Mouse (Mus musculus) midbrain, embryonic 13.5 days (tissue): ENCODE data around the gene Stk10. TPM values are rescaled to one million over a fixed set of nuclear protein-coding genes. Genes with fewer than 3 reads are reported as not detected.
"Not testable (repeated sequence)": the region's sequence is repeated elsewhere in the genome, so short reads cannot be mapped to it uniquely, and the experiment has no call there.

ENCODE experiments used
- ATAC-seq: fragments of 200-750 bp; cut with Nextera tagmentation; 2 replicates; pipeline ENCODE4 v1.8.0; 2017; ENCODE audit warnings: mild to moderate bottlenecking, moderate TSS enrichment, moderate library complexity
- H3K27ac ChIP-seq: fragments of 300-500 bp; sonication (generic); 2 replicates; pipeline ENCODE4 v1.5.1; 2015; ENCODE audit warnings: inconsistent platforms, mild to moderate bottlenecking, moderate library complexity
- H3K27me3 ChIP-seq: fragments of 300-500 bp; sonication (generic); 2 replicates; pipeline ENCODE4 v1.6.1; 2015; ENCODE audit warnings: mild to moderate bottlenecking, inconsistent platforms
- H3K36me3 ChIP-seq: fragments of 300-500 bp; sonication (generic); 2 replicates; pipeline ENCODE4 v1.6.1; 2015; ENCODE audit warnings: mild to moderate bottlenecking, inconsistent platforms
- H3K4me1 ChIP-seq: fragments of 300-500 bp; sonication (generic); replicated peaks from 2 replicates; pipeline ENCODE4 v1.6.1; 2015; ENCODE audit warnings: inconsistent platforms
- H3K4me2 ChIP-seq: fragments of 300-500 bp; sonication (generic); replicated peaks from 2 replicates; pipeline ENCODE4 v1.6.1; 2015; ENCODE audit warnings: moderate library complexity, mild to moderate bottlenecking, inconsistent platforms
- H3K4me3 ChIP-seq: fragments of 300-500 bp; sonication (generic); replicated peaks from 2 replicates; pipeline ENCODE4 v1.5.1; 2015; ENCODE audit warnings: mild to moderate bottlenecking, inconsistent platforms
- H3K9ac ChIP-seq: fragments of 300-500 bp; sonication (generic); replicated peaks from 2 replicates; pipeline ENCODE4 v1.6.1; 2015; ENCODE audit warnings: mild to moderate bottlenecking, inconsistent platforms
- H3K9me3 ChIP-seq: fragments of 300-500 bp; sonication (generic); 2 replicates; pipeline ENCODE4 v1.6.1; 2016; ENCODE audit warnings: mild to moderate bottlenecking, inconsistent platforms
- WGBS: fragments of 180-500 bp; shearing (Covaris S2); methylation state at CpG from one replicate; pipeline ENCODE4 v1.1.7; 2015; 5-methylcytosine and 5-hydroxymethylcytosine counted together
- polyA plus RNA-seq: library from polyadenylated mRNA; unstranded; fragments of >200 nt; fragmentation: Nextera tagmentation; extraction: Ambion mirVana; gene quantifications from 2 replicates; pipeline ENCODE4 v1.2.1, GENCODE M21; 2015

The Stk10 gene
- polyA plus RNA-seq, 1 experiment from 2014 or later, result 2.3 TPM

DNA sequence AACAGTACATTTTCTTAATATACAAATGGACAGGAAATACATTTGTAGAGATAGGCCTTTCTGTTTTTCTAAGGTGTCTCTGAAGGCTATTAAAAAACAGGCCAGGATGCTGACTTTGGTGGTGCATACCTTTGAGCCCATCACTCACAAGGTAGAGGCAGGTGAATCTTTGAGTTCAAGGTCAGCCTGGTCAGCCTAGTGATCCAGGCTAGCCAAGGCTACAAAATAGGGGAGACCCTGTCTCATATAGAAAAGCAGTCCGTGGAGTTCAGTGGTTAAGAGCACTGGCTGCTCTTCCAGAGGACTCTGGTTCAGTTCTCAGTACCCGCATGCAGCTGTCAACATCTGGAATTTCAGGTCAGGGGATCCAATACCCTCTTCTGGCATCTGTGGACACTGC, 29.4 kb upstream of the Stk10 start:
- no peak overlapping the region for H3K4me2 ChIP-seq
- H3K27ac ChIP-seq, result no peak overlapping the region
- no peak overlapping the region for H3K9ac ChIP-seq
- no peaks in the 10 kb centered on the region for H3K27me3 ChIP-seq
- 96% methylated on average over 2 of the region's 2 CpGs for WGBS
- peaks cover 5% of the 10 kb centered on the region; the same call in 1 of the 2 replicates for H3K4me1 ChIP-seq
- H3K9me3 ChIP-seq, result no peaks in the 10 kb centered on the region
- H3K4me3 ChIP-seq, result no peak overlapping the region
- H3K36me3 ChIP-seq, result peaks cover 20% of the 10 kb centered on the region
- ATAC-seq, result no peak

DNA sequence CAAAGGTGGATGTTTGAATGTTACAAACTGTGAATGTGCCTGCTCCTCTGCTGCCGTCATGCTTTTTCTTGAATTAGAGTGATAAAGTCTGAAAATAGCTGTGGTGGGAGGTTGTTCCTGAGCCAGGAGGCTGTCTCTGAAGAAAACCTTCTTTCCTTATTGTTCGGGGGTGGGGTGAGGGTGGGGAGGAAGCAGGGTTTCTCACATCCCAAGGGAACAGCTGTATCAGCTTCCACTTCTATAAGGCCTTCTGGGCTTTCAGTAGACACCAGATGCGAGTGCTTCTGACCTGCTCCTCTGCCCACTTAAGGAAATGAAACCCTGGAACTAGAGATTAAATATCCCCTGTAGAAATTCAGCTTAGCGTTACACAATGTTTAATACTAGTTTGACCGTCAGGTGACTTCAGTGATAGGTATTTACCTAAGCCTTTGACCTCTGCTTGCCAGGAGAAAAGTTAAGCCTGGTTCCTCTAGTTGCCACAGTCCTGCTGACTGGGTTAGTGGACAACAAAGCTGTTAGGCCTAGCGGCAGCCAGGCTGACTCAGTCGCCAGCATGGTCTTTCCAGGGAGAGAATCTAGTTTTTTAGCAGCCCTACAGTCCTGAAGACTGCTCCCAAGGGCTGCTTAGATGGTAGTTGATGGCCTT, 27.9 kb upstream of the Stk10 start:
- H3K9ac ChIP-seq, result no peak overlapping the region
- peaks cover 15% of the 10 kb centered on the region for H3K36me3 ChIP-seq
- H3K4me3 ChIP-seq, result no peak overlapping the region
- H3K9me3 ChIP-seq, result no peaks in the 10 kb centered on the region
- no peak overlapping the region for H3K27ac ChIP-seq
- H3K4me1 ChIP-seq, result no peaks in the 10 kb centered on the region
- H3K27me3 ChIP-seq, result no peaks in the 10 kb centered on the region
- no peak overlapping the region for H3K4me2 ChIP-seq
- no peak for ATAC-seq
- 91% methylated on average over 7 of the region's 7 CpGs for WGBS

DNA sequence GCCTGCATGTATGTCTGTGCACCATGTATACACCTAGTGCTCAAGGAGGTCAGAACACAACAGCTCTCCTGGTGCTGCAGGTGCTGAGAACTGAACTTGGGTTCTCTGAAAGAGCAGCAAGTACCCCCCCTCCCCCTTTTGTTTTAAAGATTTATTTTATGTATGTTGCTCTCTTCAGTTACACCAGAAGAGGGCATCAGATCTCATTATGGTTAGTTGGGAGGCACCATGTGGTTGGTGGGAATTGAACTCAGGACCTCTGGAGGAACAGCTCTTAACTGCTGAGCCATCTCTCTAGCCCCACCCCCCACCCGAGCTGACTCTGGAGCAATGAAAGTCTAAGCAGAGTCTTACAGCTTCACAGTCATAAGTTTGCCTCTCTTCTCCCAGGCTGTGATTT, 22.2 kb upstream of the Stk10 start:
- whole genome bisulfite sequencing, result 55% methylated on average over 1 of the region's 1 CpGs
- ATAC-seq, result no peak
- H3K4me3 ChIP-seq, result no peak overlapping the region
- H3K36me3 ChIP-seq, result peaks cover 5% of the 10 kb centered on the region
- H3K27me3 ChIP-seq, result no peaks in the 10 kb centered on the region
- no peaks in the 10 kb centered on the region for H3K4me1 ChIP-seq
- no peak overlapping the region for H3K27ac ChIP-seq
- no peak overlapping the region for H3K4me2 ChIP-seq
- no peaks in the 10 kb centered on the region for H3K9me3 ChIP-seq
- H3K9ac ChIP-seq, result no peak overlapping the region

DNA sequence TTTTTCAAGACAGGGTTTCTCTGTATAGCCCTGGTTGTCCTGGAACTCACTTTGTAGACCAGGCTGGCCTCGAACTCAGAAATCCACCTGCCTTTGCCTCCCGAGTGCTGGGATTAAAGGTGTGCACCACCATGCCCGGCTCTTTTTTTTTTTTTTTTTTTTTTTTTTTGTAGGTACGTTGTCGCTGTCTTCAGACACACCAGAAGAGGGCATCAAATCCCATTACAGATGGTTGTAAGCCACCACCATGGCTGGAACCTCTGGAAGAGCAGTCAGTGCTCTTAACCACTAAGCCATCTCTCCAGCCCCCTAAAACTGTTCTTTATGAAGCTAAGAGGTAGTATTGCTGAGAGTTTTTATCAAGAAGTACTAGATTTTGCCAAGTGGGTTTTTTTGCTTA, 18.3 kb upstream of the Stk10 start:
- not testable (repeated sequence) for H3K9ac ChIP-seq, H3K4me1 ChIP-seq, H3K9me3 ChIP-seq, H3K4me3 ChIP-seq, H3K27me3 ChIP-seq, ATAC-seq, H3K4me2 ChIP-seq, H3K27ac ChIP-seq
- WGBS, result 98% methylated on average over 5 of the region's 5 CpGs
- H3K36me3 ChIP-seq, result peaks cover 32% of the 10 kb centered on the region

DNA sequence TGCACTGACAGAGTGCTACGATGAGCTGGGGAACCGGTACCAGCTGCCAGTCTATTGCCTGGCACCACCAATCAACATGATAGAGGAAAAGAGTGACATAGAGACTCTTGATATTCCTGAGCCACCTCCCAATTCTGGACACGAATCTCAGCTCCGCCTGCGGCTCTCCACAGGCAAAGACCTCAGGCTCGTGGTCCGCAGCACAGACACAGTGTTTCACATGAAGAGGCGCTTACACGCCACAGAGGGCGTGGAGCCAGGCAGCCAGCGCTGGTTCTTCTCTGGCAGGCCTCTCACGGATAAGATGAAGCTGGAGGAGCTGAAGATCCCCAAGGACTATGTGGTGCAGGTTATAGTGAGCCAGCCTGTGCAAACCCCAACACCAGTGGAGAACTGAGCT, 17.0 kb upstream of the Stk10 start:
- no peak overlapping the region for H3K27ac ChIP-seq
- peaks cover 36% of the 10 kb centered on the region for H3K36me3 ChIP-seq
- H3K4me1 ChIP-seq, result no peaks in the 10 kb centered on the region
- H3K9ac ChIP-seq, result no peak overlapping the region
- no peak for ATAC-seq
- H3K4me2 ChIP-seq, result no peak overlapping the region
- H3K4me3 ChIP-seq, result no peak overlapping the region
- 90% methylated on average over 12 of the region's 12 CpGs for WGBS
- no peaks in the 10 kb centered on the region for H3K27me3 ChIP-seq
- H3K9me3 ChIP-seq, result no peaks in the 10 kb centered on the region

DNA sequence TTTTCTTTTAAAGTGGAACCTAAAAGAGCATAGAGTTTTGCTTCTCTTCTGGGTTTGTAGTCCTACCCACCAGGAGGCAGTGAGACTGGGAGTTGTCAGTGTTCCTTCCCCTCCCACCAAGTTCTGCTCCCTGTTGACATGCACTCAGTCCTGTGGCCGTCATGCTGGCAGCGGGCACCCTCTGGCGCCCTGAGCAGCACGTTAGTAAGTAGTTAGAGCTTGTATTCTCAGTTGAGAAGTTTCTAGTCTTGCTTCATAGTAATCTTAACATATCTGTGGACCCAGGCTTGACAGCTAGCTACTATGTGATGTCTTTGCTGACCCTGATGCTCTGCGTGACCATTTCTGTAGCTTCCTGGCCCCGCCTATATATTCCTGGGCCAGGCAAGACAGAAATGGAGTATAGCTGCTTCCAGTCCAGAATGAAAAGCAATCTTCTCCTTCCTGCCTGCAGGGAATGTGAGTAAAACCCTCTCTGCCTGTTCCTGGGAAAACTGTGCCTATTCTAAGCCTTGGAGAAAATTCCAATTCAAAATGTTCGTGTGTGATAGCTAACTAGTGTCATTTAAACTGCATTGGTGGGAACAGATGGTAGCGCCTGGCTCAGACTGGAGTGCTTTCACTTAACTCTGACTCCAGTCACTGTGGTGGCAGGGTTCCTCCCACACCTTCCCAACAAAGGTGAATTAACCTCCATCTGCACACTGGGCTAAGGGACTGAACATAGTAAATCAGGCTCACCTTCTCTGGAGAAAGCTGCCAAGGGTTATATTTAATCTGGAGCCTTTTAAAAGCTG, 16.0 kb upstream of the Stk10 start:
- H3K9me3 ChIP-seq, result no peaks in the 10 kb centered on the region
- H3K36me3 ChIP-seq, result peaks cover 35% of the 10 kb centered on the region
- no peak overlapping the region for H3K4me3 ChIP-seq
- H3K4me2 ChIP-seq, result no peak overlapping the region
- no peak overlapping the region for H3K27ac ChIP-seq
- no peaks in the 10 kb centered on the region for H3K4me1 ChIP-seq
- ATAC-seq, result no peak
- WGBS, result 94% methylated on average over 8 of the region's 8 CpGs
- no peaks in the 10 kb centered on the region for H3K27me3 ChIP-seq
- H3K9ac ChIP-seq, result no peak overlapping the region

DNA sequence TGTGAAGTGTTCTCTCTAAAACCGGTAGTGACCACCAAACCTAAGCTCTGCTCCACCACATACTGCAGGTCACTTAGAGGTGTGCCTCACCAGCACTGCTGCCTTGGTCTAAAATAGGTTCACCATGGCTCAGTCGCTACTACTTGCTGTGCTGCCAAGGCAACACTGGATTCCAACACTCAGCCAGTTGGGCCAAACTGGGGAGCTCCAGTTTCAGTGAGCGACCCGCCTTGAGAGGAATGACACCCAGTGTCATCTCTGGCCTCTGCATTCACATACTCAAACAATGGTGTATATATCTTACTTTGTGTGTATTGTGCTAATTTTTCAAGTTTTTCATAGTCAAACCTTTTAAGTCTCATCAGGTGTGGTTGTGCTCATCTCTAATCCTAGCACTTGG, 14.3 kb upstream of the Stk10 start:
- no peaks in the 10 kb centered on the region for H3K9me3 ChIP-seq
- H3K27me3 ChIP-seq, result no peaks in the 10 kb centered on the region
- ATAC-seq, result no peak
- no peak overlapping the region for H3K4me2 ChIP-seq
- no peak overlapping the region for H3K4me3 ChIP-seq
- H3K36me3 ChIP-seq, result peaks cover 34% of the 10 kb centered on the region
- no peak overlapping the region for H3K9ac ChIP-seq
- no peaks in the 10 kb centered on the region for H3K4me1 ChIP-seq
- H3K27ac ChIP-seq, result no peak overlapping the region
- 91% methylated on average over 4 of the region's 4 CpGs for WGBS

DNA sequence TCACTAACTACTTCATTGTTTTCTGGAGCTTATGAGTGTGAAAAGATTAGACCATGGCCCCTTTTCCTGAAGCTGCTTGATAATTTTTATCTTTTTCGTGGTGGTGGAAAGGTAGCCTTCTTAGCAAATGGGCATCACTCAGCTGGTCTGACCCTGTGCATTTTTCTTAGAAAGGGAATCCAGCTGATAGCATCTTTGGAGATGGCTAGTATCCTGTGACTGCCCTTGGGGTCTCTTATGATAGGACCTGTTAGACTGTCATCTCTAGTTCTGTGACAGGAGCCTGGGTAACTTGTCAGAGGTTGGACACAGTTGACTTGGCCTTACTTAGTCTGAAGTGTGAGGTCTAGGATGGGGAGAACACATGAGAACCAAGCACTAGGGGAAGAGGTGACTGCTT, 13.8 kb upstream of the Stk10 start:
- Histone ChIP-seq H3K4me3 (no peak overlapping the region), H3K9ac (no peak overlapping the region)

DNA sequence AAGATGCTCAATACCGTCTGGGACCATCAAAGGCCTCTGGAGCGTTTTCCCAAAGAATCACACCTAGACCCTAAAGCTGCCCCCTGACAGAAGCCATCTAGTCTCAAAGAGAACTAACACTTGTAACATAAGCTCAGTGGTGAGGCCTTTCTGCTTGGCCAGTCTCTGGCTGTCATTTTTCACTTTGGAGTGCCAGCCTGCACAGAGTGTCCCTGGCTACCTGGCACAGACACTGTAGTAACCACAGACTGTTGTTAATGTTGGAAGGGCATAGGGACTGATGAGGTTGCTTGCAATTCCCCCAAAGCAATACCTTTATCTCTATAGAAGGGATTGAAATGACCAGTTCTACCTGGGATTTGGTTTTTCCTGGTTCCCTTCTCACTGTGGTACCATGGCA, 11.9 kb upstream of the Stk10 start:
- Histone ChIP-seq H3K4me2 (no peak overlapping the region), H3K4me1 (no peaks in the 10 kb centered on the region)
- WGBS, result 87% methylated on average over 2 of the region's 2 CpGs

More for the DNA sequence above, 13.8 kb upstream of the Stk10 start:
- no peak for ATAC-seq
- H3K9me3 ChIP-seq, result no peaks in the 10 kb centered on the region
- no peaks in the 10 kb centered on the region for H3K27me3 ChIP-seq
- H3K4me2 ChIP-seq, result no peak overlapping the region
- H3K36me3 ChIP-seq, result peaks cover 34% of the 10 kb centered on the region
- H3K4me1 ChIP-seq, result no peaks in the 10 kb centered on the region
- 95% methylated on average over 1 of the region's 1 CpGs for WGBS
- no peak overlapping the region for H3K27ac ChIP-seq

DNA sequence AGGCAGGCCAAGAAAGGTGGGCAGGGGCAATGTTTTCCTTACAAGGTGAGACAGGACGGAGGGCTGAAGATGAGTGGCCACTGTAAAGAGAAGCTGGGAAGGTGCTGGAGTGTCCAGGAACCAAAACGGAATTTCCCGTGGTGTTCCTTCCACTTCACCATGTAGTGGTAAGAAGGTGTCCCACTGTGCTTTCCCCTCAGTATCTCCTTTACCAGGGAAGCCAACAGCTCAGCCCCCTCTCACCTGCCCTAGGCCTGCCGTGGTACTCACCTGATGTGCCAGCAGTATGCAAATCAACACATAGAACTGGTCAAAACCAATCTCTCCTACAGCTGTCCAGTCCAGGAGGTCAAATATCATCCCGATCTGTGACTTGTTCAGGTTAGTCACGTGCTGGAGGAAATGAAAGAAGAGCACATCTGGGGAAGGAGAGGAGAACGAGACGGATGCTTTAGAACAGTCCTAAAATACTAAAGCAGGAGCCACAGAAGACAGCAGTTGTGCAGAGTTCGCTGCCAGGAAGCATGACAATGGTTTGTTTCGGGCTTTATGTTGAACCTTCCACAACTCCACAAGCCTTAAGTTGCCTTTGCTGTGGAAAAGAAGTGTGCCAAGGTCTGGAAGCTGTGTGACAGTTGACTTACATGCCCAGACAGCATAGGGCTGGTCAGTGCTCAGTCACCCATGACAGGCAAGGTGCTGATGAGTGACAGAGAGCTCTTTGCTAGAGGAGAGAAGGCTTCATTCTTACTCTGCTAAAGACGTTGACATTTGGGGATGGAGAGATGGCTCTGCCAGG, 8.8 kb upstream of the Stk10 start:
- no peak for ATAC-seq
- WGBS, result 88% methylated on average over 11 of the region's 11 CpGs
- H3K27me3 ChIP-seq, result no peaks in the 10 kb centered on the region
- H3K9me3 ChIP-seq, result no peaks in the 10 kb centered on the region
- H3K4me1 ChIP-seq, result no peaks in the 10 kb centered on the region
- H3K36me3 ChIP-seq, result peaks cover 15% of the 10 kb centered on the region; the same call in 1 of the 2 replicates
- H3K27ac ChIP-seq, result no peak overlapping the region
- no peak overlapping the region for H3K4me2 ChIP-seq
- H3K9ac ChIP-seq, result no peak overlapping the region
- no peak overlapping the region for H3K4me3 ChIP-seq

More for the DNA sequence above, 11.9 kb upstream of the Stk10 start:
- no peaks in the 10 kb centered on the region for H3K9me3 ChIP-seq
- no peaks in the 10 kb centered on the region for H3K27me3 ChIP-seq
- no peak for ATAC-seq
- no peak overlapping the region for H3K27ac ChIP-seq
- no peak overlapping the region for H3K9ac ChIP-seq
- H3K36me3 ChIP-seq, result peaks cover 28% of the 10 kb centered on the region
- H3K4me3 ChIP-seq, result no peak overlapping the region

DNA sequence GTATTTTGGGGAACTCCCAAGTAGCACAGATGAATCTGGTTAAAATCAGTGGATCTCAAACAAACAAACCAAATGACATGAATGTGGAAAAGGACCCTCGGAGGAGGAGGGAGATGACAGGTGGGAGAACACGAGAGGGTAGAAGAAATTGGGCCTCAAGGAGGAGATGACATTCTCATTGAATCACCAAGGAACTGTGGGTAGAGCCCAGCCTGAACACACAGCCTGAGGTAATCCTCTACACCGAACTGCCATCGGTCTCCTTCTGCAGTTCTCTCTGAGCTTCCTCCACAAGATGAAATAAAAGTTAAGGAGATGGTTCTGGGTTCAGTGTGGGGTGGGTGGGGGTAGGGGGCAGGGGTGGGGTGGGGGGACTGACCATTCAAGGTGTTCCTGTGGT, 6.1 kb upstream of the Stk10 start:
- Histone ChIP-seq H3K4me3 (no peak overlapping the region), H3K4me2 (no peak overlapping the region), H3K27me3 (peaks cover 16% of the 10 kb centered on the region), H3K4me1 (peaks cover 2% of the 10 kb centered on the region), H3K27ac (no peak overlapping the region), H3K9me3 (no peaks in the 10 kb centered on the region), H3K9ac (no peak overlapping the region), H3K36me3 (0 out of 2 replicates have a peak, but pooled peaks cover 5% of the 10 kb centered on the region)
- 83% methylated on average over 4 of the region's 4 CpGs for WGBS
- ATAC-seq, result no peak

DNA sequence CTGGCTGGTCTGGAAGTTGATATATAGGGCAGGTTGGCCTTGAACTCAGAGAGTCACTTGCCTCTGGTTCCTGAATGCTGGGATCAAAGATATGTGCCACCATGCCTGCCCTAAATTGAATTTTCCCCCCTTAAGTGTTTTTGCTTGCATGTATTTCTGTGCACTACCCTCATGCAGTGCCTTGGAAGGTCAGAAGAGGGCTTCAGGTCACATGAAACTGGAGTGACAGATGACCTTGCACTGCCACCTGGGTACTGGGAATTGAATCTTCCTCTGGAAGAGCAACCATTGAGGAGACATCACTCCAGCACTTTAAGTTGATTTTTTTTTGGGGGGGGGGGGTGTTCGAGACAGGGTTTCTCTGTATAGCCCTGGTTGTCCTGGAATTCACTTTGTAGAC, 3.0 kb upstream of the Stk10 start:
- 100% methylated on average over 1 of the region's 1 CpGs for WGBS
- H3K4me3 ChIP-seq, result no peak overlapping the region
- peaks cover 19% of the 10 kb centered on the region for H3K4me1 ChIP-seq
- no peak for ATAC-seq
- H3K36me3 ChIP-seq, result 0 out of 2 replicates have a peak, but pooled peaks cover 5% of the 10 kb centered on the region
- no peak overlapping the region for H3K9ac ChIP-seq
- peaks cover 35% of the 10 kb centered on the region for H3K27me3 ChIP-seq
- H3K9me3 ChIP-seq, result no peaks in the 10 kb centered on the region
- H3K4me2 ChIP-seq, result no peak overlapping the region
- no peak overlapping the region for H3K27ac ChIP-seq
